Mouse (Mus musculus) liver, postnatal 0 days (tissue): ENCODE measurements around the gene Mecr. TPM values are rescaled to one million over a fixed set of nuclear protein-coding genes. Genes with fewer than 3 reads are reported as not detected.
A peak's percentile ranks its signal among the peaks of the same experiment; 100 is the strongest.

ENCODE experiments used
- ATAC-seq: fragments of 200-750 bp; cut with Nextera tagmentation; 2 replicates; pipeline ENCODE4 v1.8.0; 2017; ENCODE audit warnings: mild to moderate bottlenecking, moderate library complexity
- DNase-seq: peaks from one replicate; pipeline ENCODE4 v3.0.0-alpha.2; 2016
- H3K27ac ChIP-seq: fragments of 300-500 bp; sonication (generic); 2 replicates; pipeline ENCODE4 v1.5.1; 2014; ENCODE audit warnings: antibody characterized with exemption, moderate library complexity, mild to moderate bottlenecking, low read depth
- H3K27me3 ChIP-seq: fragments of 300-500 bp; sonication (generic); 2 replicates; pipeline ENCODE4 v1.6.1; 2014; ENCODE audit warnings: low read length, control low read depth, mixed read lengths; ENCODE audit not compliant: insufficient read depth
- H3K36me3 ChIP-seq: fragments of 300-500 bp; sonication (generic); replicated peaks from 2 replicates; pipeline ENCODE4 v1.6.1; 2014; ENCODE audit warnings: mild to moderate bottlenecking, control low read depth, low read length, moderate library complexity, mixed read lengths; ENCODE audit not compliant: insufficient read depth
- H3K4me1 ChIP-seq: fragments of 300-500 bp; sonication (generic); 2 replicates; pipeline ENCODE4 v1.6.1; 2014; ENCODE audit warnings: antibody characterized with exemption, mild to moderate bottlenecking, control low read depth; ENCODE audit not compliant: insufficient read depth
- H3K4me2 ChIP-seq: fragments of 300-500 bp; sonication (generic); 2 replicates; pipeline ENCODE4 v1.6.1; 2014; ENCODE audit warnings: low read depth, mild to moderate bottlenecking, low read length, moderate library complexity, mixed read lengths
- H3K4me3 ChIP-seq: fragments of 300-500 bp; sonication (generic); 2 replicates; pipeline ENCODE4 v1.5.1; 2014; ENCODE audit warnings: low read depth, low read length
- H3K9ac ChIP-seq: fragments of 300-500 bp; sonication (generic); replicated peaks from 2 replicates; pipeline ENCODE4 v1.6.1; 2014; ENCODE audit warnings: mild to moderate bottlenecking, moderate library complexity
- H3K9me3 ChIP-seq: fragments of 300-500 bp; sonication (generic); 2 replicates; pipeline ENCODE4 v1.6.1; 2016; ENCODE audit warnings: mild to moderate bottlenecking, control low read depth, low read length, mixed read lengths
- CTCF ChIP-seq: sonication (generic); IDR thresholded peaks from 2 replicates; pipeline ENCODE4 v1.5.1; 2016; ENCODE audit warnings: antibody characterized with exemption, low read depth
- EP300 ChIP-seq: IDR thresholded peaks from 2 replicates; pipeline ENCODE4 v1.6.1; 2016; ENCODE audit warnings: antibody characterized with exemption, low read depth, mild to moderate bottlenecking
- WGBS: fragments of 180-500 bp; shearing (Covaris S2); extraction: QIAGEN DNeasy Blood & Tissue Kit; methylation state at CpG from one replicate; pipeline ENCODE4 v1.1.7; 2014; ENCODE audit not compliant: insufficient replicate concordance; 5-methylcytosine and 5-hydroxymethylcytosine counted together
- polyA plus RNA-seq: library from polyadenylated mRNA; unstranded; fragments of >200 nt; fragmentation: Nextera tagmentation; extraction: Ambion mirVana; gene quantifications from 2 replicates; pipeline ENCODE4 v1.2.1, GENCODE M21; 2015

Mecr gene
- polyA plus RNA-seq, 1 experiment from 2014 or later = 30.0 TPM

GRCm38 (mm10) chr4:131897787-131898186 lies 54.5 kb downstream of the Mecr start:
- H3K4me1 ChIP-seq = peaks cover 9% of the 10 kb centered on the region
- no peaks in the 10 kb centered on the region for H3K9me3 ChIP-seq
- H3K27ac ChIP-seq = peak overlapping the region; percentile 82
- DNase-seq = peak; percentile 50
- TF ChIP-seq EP300 = peak; percentile 75
- TF ChIP-seq CTCF = no peak
- peak; percentile 97 for ATAC-seq
- no peak overlapping the region for H3K4me3 ChIP-seq
- no peak overlapping the region for H3K4me2 ChIP-seq
- WGBS = 70% methylated on average over 8 of the region's 8 CpGs
- H3K36me3 ChIP-seq = peaks cover 78% of the 10 kb centered on the region
- H3K9ac ChIP-seq = no peak overlapping the region
- H3K27me3 ChIP-seq = no peaks in the 10 kb centered on the region

- DNase-seq (no peak), ATAC-seq (no peak)
- no peaks in the 10 kb centered on the region for H3K27me3 ChIP-seq
- TF ChIP-seq EP300 (no peak), CTCF (no peak)
- peaks cover 9% of the 10 kb centered on the region for H3K4me1 ChIP-seq
- no peak overlapping the region for H3K4me3 ChIP-seq
- H3K9ac ChIP-seq = no peak overlapping the region
- WGBS = 82% methylated on average over 12 of the region's 12 CpGs
- no peaks in the 10 kb centered on the region for H3K9me3 ChIP-seq
- H3K36me3 ChIP-seq = peaks cover 69% of the 10 kb centered on the region
- H3K4me2 ChIP-seq = no peak overlapping the region
- H3K27ac ChIP-seq = peak overlapping the region; percentile 82
Observed at GRCm38 (mm10) chr4:131898503-131899179, 55.4 kb downstream of the Mecr start.

GRCm38 (mm10) chr4:131899180-131899554 lies 55.9 kb downstream of the Mecr start:
- H3K9ac ChIP-seq = no peak overlapping the region
- H3K4me3 ChIP-seq = no peak overlapping the region
- WGBS = 76% methylated on average over 6 of the region's 6 CpGs
- TF ChIP-seq CTCF (no peak), EP300 (no peak)
- H3K9me3 ChIP-seq = no peaks in the 10 kb centered on the region
- no peaks in the 10 kb centered on the region for H3K27me3 ChIP-seq
- H3K36me3 ChIP-seq = peaks cover 67% of the 10 kb centered on the region
- peak; percentile 48 for DNase-seq
- H3K4me1 ChIP-seq = peaks cover 9% of the 10 kb centered on the region
- H3K4me2 ChIP-seq = no peak overlapping the region
- peak overlapping the region; percentile 82 for H3K27ac ChIP-seq
- no peak for ATAC-seq

GRCm38 (mm10) chr4:131901090-131901489 lies 57.8 kb downstream of the Mecr start:
- Histone ChIP-seq H3K36me3 (peaks cover 57% of the 10 kb centered on the region), H3K4me1 (peaks cover 9% of the 10 kb centered on the region), H3K4me3 (no peak overlapping the region), H3K27ac (no peak overlapping the region), H3K9me3 (no peaks in the 10 kb centered on the region), H3K4me2 (no peak overlapping the region), H3K27me3 (no peaks in the 10 kb centered on the region), H3K9ac (no peak overlapping the region)
- 93% methylated on average over 15 of the region's 15 CpGs for WGBS
- TF ChIP-seq EP300 (no peak), CTCF (no peak)
- DNase-seq = no peak
- ATAC-seq = no peak

- Histone ChIP-seq H3K4me3 (no peak overlapping the region), H3K27ac (no peak overlapping the region), H3K4me2 (no peak overlapping the region), H3K36me3 (peaks cover 36% of the 10 kb centered on the region), H3K4me1 (no peaks in the 10 kb centered on the region), H3K27me3 (no peaks in the 10 kb centered on the region), H3K9me3 (no peaks in the 10 kb centered on the region; the same call in 1 of the 2 replicates), H3K9ac (no peak overlapping the region)
- TF ChIP-seq EP300 (no peak), CTCF (peak; percentile 72)
- peak; percentile 59 for DNase-seq
- 64% methylated on average over 8 of the region's 8 CpGs for WGBS
- peak; percentile 46; the same call in 1 of the 2 replicates for ATAC-seq
Observed at GRCm38 (mm10) chr4:131904478-131904877, 61.2 kb downstream of the Mecr start.

- Histone ChIP-seq H3K4me2 (no peak overlapping the region), H3K27ac (no peak overlapping the region), H3K9me3 (no peaks in the 10 kb centered on the region; the same call in 1 of the 2 replicates), H3K9ac (no peak overlapping the region), H3K27me3 (no peaks in the 10 kb centered on the region), H3K4me1 (peaks cover 13% of the 10 kb centered on the region), H3K4me3 (no peak overlapping the region), H3K36me3 (peaks cover 16% of the 10 kb centered on the region)
- ATAC-seq (peak; percentile 68), DNase-seq (no peak)
- WGBS = 66% methylated on average over 6 of the region's 6 CpGs
- TF ChIP-seq CTCF (no peak), EP300 (peak; percentile 22; the same call in 1 of the 2 replicates)
Observed at GRCm38 (mm10) chr4:131906423-131906822, 63.2 kb downstream of the Mecr start.
